Mouse (Mus musculus) liver, postnatal 0 days (tissue): ENCODE data around the gene Cntnap5b. TPM values are rescaled to one million over a fixed set of nuclear protein-coding genes. Genes with fewer than 3 reads are reported as not detected.

Experiments used
- ATAC-seq: fragments of 200-750 bp; cut with Nextera tagmentation; 2 replicates; pipeline ENCODE4 v1.8.0; 2017; ENCODE audit warnings: mild to moderate bottlenecking, moderate library complexity
- DNase-seq: peaks from one replicate; pipeline ENCODE4 v3.0.0-alpha.2; 2016
- H3K27ac ChIP-seq: fragments of 300-500 bp; sonication (generic); 2 replicates; pipeline ENCODE4 v1.5.1; 2014; ENCODE audit warnings: antibody characterized with exemption, moderate library complexity, mild to moderate bottlenecking, low read depth
- H3K27me3 ChIP-seq: fragments of 300-500 bp; sonication (generic); 2 replicates; pipeline ENCODE4 v1.6.1; 2014; ENCODE audit warnings: low read length, control low read depth, mixed read lengths; ENCODE audit not compliant: insufficient read depth
- H3K36me3 ChIP-seq: fragments of 300-500 bp; sonication (generic); replicated peaks from 2 replicates; pipeline ENCODE4 v1.6.1; 2014; ENCODE audit warnings: mild to moderate bottlenecking, control low read depth, low read length, moderate library complexity, mixed read lengths; ENCODE audit not compliant: insufficient read depth
- H3K4me1 ChIP-seq: fragments of 300-500 bp; sonication (generic); 2 replicates; pipeline ENCODE4 v1.6.1; 2014; ENCODE audit warnings: antibody characterized with exemption, mild to moderate bottlenecking, control low read depth; ENCODE audit not compliant: insufficient read depth
- H3K4me2 ChIP-seq: fragments of 300-500 bp; sonication (generic); 2 replicates; pipeline ENCODE4 v1.6.1; 2014; ENCODE audit warnings: low read depth, mild to moderate bottlenecking, low read length, moderate library complexity, mixed read lengths
- H3K4me3 ChIP-seq: fragments of 300-500 bp; sonication (generic); 2 replicates; pipeline ENCODE4 v1.5.1; 2014; ENCODE audit warnings: low read depth, low read length
- H3K9ac ChIP-seq: fragments of 300-500 bp; sonication (generic); replicated peaks from 2 replicates; pipeline ENCODE4 v1.6.1; 2014; ENCODE audit warnings: mild to moderate bottlenecking, moderate library complexity
- H3K9me3 ChIP-seq: fragments of 300-500 bp; sonication (generic); 2 replicates; pipeline ENCODE4 v1.6.1; 2016; ENCODE audit warnings: mild to moderate bottlenecking, control low read depth, low read length, mixed read lengths
- CTCF ChIP-seq: sonication (generic); IDR thresholded peaks from 2 replicates; pipeline ENCODE4 v1.5.1; 2016; ENCODE audit warnings: antibody characterized with exemption, low read depth
- EP300 ChIP-seq: IDR thresholded peaks from 2 replicates; pipeline ENCODE4 v1.6.1; 2016; ENCODE audit warnings: antibody characterized with exemption, low read depth, mild to moderate bottlenecking
- WGBS: fragments of 180-500 bp; shearing (Covaris S2); extraction: QIAGEN DNeasy Blood & Tissue Kit; methylation state at CpG from one replicate; pipeline ENCODE4 v1.1.7; 2014; ENCODE audit not compliant: insufficient replicate concordance; 5-methylcytosine and 5-hydroxymethylcytosine counted together
- polyA plus RNA-seq: library from polyadenylated mRNA; unstranded; fragments of >200 nt; fragmentation: Nextera tagmentation; extraction: Ambion mirVana; gene quantifications from 2 replicates; pipeline ENCODE4 v1.2.1, GENCODE M21; 2015

The Cntnap5b gene
- polyA plus RNA-seq, 1 experiment from 2014 or later = not detected

DNA sequence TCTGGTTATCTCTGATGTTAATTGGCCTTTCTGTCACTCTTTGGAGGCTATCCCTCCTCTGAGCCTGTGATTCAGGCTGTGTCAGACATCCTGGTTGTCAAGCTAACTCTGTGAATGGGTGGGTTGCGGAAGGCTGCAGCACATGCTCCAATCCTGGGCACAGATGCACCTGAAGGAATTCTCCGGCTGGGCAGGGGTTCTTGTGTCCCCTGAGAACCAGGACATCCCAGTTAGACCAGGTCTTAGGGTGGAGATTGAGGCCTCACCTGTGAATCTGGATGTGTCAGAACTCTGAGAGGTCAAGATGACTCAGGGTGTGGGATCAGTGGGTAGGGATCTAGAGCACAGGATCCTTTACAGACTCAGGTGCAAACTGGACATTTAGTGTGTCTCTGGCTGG, 691.3 kb downstream of the Cntnap5b start:
- H3K4me3 ChIP-seq = no peak overlapping the region
- no peak overlapping the region for H3K4me2 ChIP-seq
- no peaks in the 10 kb centered on the region for H3K36me3 ChIP-seq
- DNase-seq (no peak), ATAC-seq (no peak)
- no peaks in the 10 kb centered on the region for H3K4me1 ChIP-seq
- no peaks in the 10 kb centered on the region for H3K9me3 ChIP-seq
- no peaks in the 10 kb centered on the region for H3K27me3 ChIP-seq
- WGBS = 82% methylated on average over 2 of the region's 2 CpGs
- H3K9ac ChIP-seq = no peak overlapping the region
- no peak overlapping the region for H3K27ac ChIP-seq
- TF ChIP-seq CTCF (no peak), EP300 (no peak)

- no peaks in the 10 kb centered on the region for H3K4me1 ChIP-seq
- no peaks in the 10 kb centered on the region for H3K27me3 ChIP-seq
- 43% methylated on average over 1 of the region's 1 CpGs for WGBS
- H3K4me3 ChIP-seq = no peak overlapping the region
- no peak for TF ChIP-seq EP300
- no peak for TF ChIP-seq CTCF
- H3K9ac ChIP-seq = no peak overlapping the region
- H3K4me2 ChIP-seq = no peak overlapping the region
- no peak overlapping the region for H3K27ac ChIP-seq
- no peaks in the 10 kb centered on the region for H3K9me3 ChIP-seq
- DNase-seq (no peak), ATAC-seq (no peak)
- H3K36me3 ChIP-seq = no peaks in the 10 kb centered on the region
Measured at GRCm38 (mm10) chr1:100465226-100465625, 692.7 kb downstream of the Cntnap5b start.

DNA sequence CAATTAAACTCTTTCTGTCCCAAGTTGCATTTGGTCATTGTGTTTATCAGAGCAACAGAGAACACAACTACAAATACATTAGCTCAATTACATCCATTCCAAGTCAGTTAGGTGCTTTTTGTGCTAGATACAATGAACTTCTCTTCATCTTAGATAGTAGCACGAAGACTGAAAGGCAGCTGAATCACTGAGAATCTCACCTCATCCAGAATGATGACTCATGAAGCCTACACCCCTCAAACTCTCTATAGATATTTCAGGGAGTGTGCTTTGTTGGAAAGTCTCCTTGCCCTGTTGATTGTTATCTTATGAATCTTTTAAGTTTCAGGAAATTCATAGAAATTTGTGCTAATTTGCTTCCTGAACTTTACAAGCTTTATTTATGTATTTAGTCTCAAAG, 695.0 kb downstream of the Cntnap5b start:
- WGBS = 68% methylated on average over 1 of the region's 1 CpGs
- Histone ChIP-seq H3K27ac (no peak overlapping the region), H3K4me2 (no peak overlapping the region), H3K27me3 (no peaks in the 10 kb centered on the region), H3K4me3 (no peak overlapping the region), H3K9me3 (no peaks in the 10 kb centered on the region), H3K9ac (no peak overlapping the region), H3K36me3 (no peaks in the 10 kb centered on the region), H3K4me1 (no peaks in the 10 kb centered on the region)
- no peak for ATAC-seq
- TF ChIP-seq EP300 (no peak), CTCF (no peak)
- DNase-seq = no peak

GRCm38 (mm10) chr1:100509866-100510265, 737.3 kb downstream of the Cntnap5b start:
- Histone ChIP-seq H3K9ac (no peak overlapping the region), H3K27me3 (no peaks in the 10 kb centered on the region), H3K27ac (no peak overlapping the region), H3K36me3 (no peaks in the 10 kb centered on the region), H3K4me1 (no peaks in the 10 kb centered on the region), H3K4me2 (no peak overlapping the region), H3K4me3 (no peak overlapping the region), H3K9me3 (no peaks in the 10 kb centered on the region)
- no peak for ATAC-seq
- no peak for TF ChIP-seq EP300
- TF ChIP-seq CTCF = no peak
- no peak for DNase-seq
